ENCODE assay signal across 12 mouse cellular contexts in genomic region chr7:82938311-82938710, GRCm38 (mm10).
DNase-seq lines count a peak whose midpoint lies in the region; ATAC-seq lines count a peak whose summit lies in the region.
"Had no signal": no experiment of that assay in that cellular context is flagged by ENCODE, and none has a peak within 500 bp of the region (broad histone marks: within the 10 kb centered on the region; RNA-seq: fewer than 3 reads in every experiment).

No protein-coding gene starts in this region.

- no peak overlapping the region; the same call in 1 of the 2 replicates for H3K27ac ChIP-seq in limb, embryonic 11.5 days (replicated peaks; ENCODE audit: low read depth, low read length)
- H3K27ac ChIP-seq in limb, embryonic 10.5 days = no peak overlapping the region
- no peak overlapping the region for H3K27ac ChIP-seq in forebrain, embryonic 14.5 days (ENCODE audit: low read depth, low read length)
- H3K27ac ChIP-seq: embryonic facial prominence, embryonic 12.5 days; kidney, postnatal 0 days had no signal

- H3K4me1 ChIP-seq in limb, embryonic 11.5 days (ENCODE audit: control insufficient read depth, insufficient read depth, low read length) = peaks cover 4% of the 10 kb centered on the region
- peaks cover 8% of the 10 kb centered on the region; the same call in 1 of the 2 replicates for H3K4me1 ChIP-seq in limb, embryonic 10.5 days
- H3K4me1 ChIP-seq in forebrain, embryonic 14.5 days (ENCODE audit: control insufficient read depth, insufficient read depth, low read length) = no peaks in the 10 kb centered on the region
- H3K4me1 ChIP-seq: embryonic facial prominence, embryonic 12.5 days had no signal

- no peak overlapping the region for H3K9ac ChIP-seq in limb, embryonic 11.5 days (ENCODE audit: low read length)
- no peak overlapping the region for H3K9ac ChIP-seq in forebrain, embryonic 14.5 days (ENCODE audit: low read length)
- H3K9ac ChIP-seq: embryonic facial prominence, embryonic 12.5 days; heart, embryonic 12.5 days had no signal

- intact Hi-C loops in left cerebral cortex, postnatal 10 days (cut with DNase I) = no loop called here

- H3K4me3 ChIP-seq in limb, embryonic 11.5 days (ENCODE audit: low read depth, low read length) = no peak overlapping the region
- no peak overlapping the region for H3K4me3 ChIP-seq in limb, embryonic 10.5 days
- no peak overlapping the region for H3K4me3 ChIP-seq in forebrain, embryonic 14.5 days (ENCODE audit: low read depth, low read length)
- H3K4me3 ChIP-seq: embryonic facial prominence, embryonic 12.5 days; heart, embryonic 12.5 days had no signal

- DNase-seq in limb, embryonic 11.5 days (ENCODE audit: low spot score) = peak; percentile 37
- DNase-seq in limb, embryonic 10.5 days (ENCODE audit: low spot score) = no peak
- DNase-seq in forebrain, embryonic 14.5 days (ENCODE audit: low spot score) = peak; percentile 46
- DNase-seq in mesoderm, embryonic 11.5 days (ENCODE audit: low read depth, low spot score) = peak; percentile 74
- DNase-seq in telencephalon, adult 2 months (ENCODE audit: low read depth, low spot score) = peak; percentile 28
- DNase-seq in left cerebral cortex, postnatal 10 days (ENCODE audit: extremely low spot score in 1 of 2, low spot score in 2 of 2) = no peak
- DNase-seq: thymus, postnatal 36 days had no signal

- ATAC-seq in limb, embryonic 11.5 days (ENCODE audit: insufficient number of reproducible peaks, low FRiP score, low TSS enrichment, low read depth) = no peak
- no peak for ATAC-seq in forebrain, embryonic 14.5 days
- ATAC-seq in megakaryocyte-erythroid progenitor cell, adult 5-6 weeks (replicated peaks; ENCODE audit: low FRiP score, low TSS enrichment, poor library complexity, severe bottlenecking) = no peak

- H3K9me3 ChIP-seq in limb, embryonic 11.5 days (ENCODE audit: control insufficient read depth, low read length) = no peaks in the 10 kb centered on the region
- no peaks in the 10 kb centered on the region for H3K9me3 ChIP-seq in limb, embryonic 10.5 days (replicated peaks)
- no peaks in the 10 kb centered on the region for H3K9me3 ChIP-seq in forebrain, embryonic 14.5 days (replicated peaks; ENCODE audit: control insufficient read depth, low read length)
- H3K9me3 ChIP-seq: embryonic facial prominence, embryonic 12.5 days had no signal

- H3K36me3 ChIP-seq in limb, embryonic 11.5 days (ENCODE audit: control insufficient read depth, insufficient read depth, low read length) = no peaks in the 10 kb centered on the region
- H3K36me3 ChIP-seq in limb, embryonic 10.5 days = no peaks in the 10 kb centered on the region
- H3K36me3 ChIP-seq in forebrain, embryonic 14.5 days (ENCODE audit: control insufficient read depth, insufficient read depth, low read length) = no peaks in the 10 kb centered on the region
- H3K36me3 ChIP-seq: embryonic facial prominence, embryonic 12.5 days; heart, embryonic 12.5 days had no signal

- WGBS in limb, embryonic 11.5 days = 27% methylated on average over 3 of the region's 3 CpGs
- 44% methylated on average over 3 of the region's 3 CpGs for WGBS in limb, embryonic 10.5 days
- WGBS in forebrain, embryonic 14.5 days = 6% methylated on average over 3 of the region's 3 CpGs

- no peaks in the 10 kb centered on the region for H3K27me3 ChIP-seq in limb, embryonic 11.5 days (ENCODE audit: control insufficient read depth, insufficient read depth, low read length)
- H3K27me3 ChIP-seq in limb, embryonic 10.5 days (ENCODE audit: low read depth, poor library complexity, severe bottlenecking) = no peaks in the 10 kb centered on the region
- H3K27me3 ChIP-seq in forebrain, embryonic 14.5 days (replicated peaks; ENCODE audit: control insufficient read depth, insufficient read depth, low read length) = no peaks in the 10 kb centered on the region
- H3K27me3 ChIP-seq: CH12.LX; embryonic facial prominence, embryonic 12.5 days; heart, embryonic 12.5 days had no signal

- H3K4me2 ChIP-seq in limb, embryonic 11.5 days (ENCODE audit: low read depth, severe bottlenecking) = no peak overlapping the region
- no peak overlapping the region for H3K4me2 ChIP-seq in forebrain, embryonic 14.5 days (ENCODE audit: low read length)
- H3K4me2 ChIP-seq: embryonic facial prominence, embryonic 12.5 days; heart, embryonic 12.5 days had no signal

Comparison
In these comparisons a context has a peak if more than half of its experiments do, and no peak if none do; other contexts are left out.
1. DNase-seq: peak in limb, embryonic 11.5 days (single experiment), forebrain, embryonic 14.5 days (single experiment), mesoderm, embryonic 11.5 days (single experiment) and telencephalon, adult 2 months (single experiment); none in limb, embryonic 10.5 days (single experiment) and left cerebral cortex, postnatal 10 days (0 of 2).